Mouse (Mus musculus) spleen, postnatal 10 days (tissue): Measurements from ENCODE around the gene Lrig3.

ENCODE experiments used
- DNase-seq, 2 experiments: peaks; one replicate each; pipeline ENCODE4 v3.0.0; 2021 to 2022; ENCODE audit warnings: low spot score in 2 of 2

Lrig3 gene

GRCm38 (mm10) chr10:125964709-125965108, 1.3 kb upstream of the Lrig3 start:
- no peak for DNase-seq

- DNase-seq = peak in 1 of 2 experiments; percentile 18
Observed at GRCm38 (mm10) chr10:125966481-125967251, 698 bp downstream of the Lrig3 start.

GRCm38 (mm10) chr10:125967436-125968160, 1.6 kb downstream of the Lrig3 start:
- DNase-seq = no peak

- no peak for DNase-seq
Observed at GRCm38 (mm10) chr10:125968191-125969132, 2.5 kb downstream of the Lrig3 start.

GRCm38 (mm10) chr10:125969133-125969490, 3.1 kb downstream of the Lrig3 start:
- DNase-seq = no peak

GRCm38 (mm10) chr10:125970031-125970430, 4.1 kb downstream of the Lrig3 start:
- DNase-seq = no peak

GRCm38 (mm10) chr10:125970500-125970899, 4.5 kb downstream of the Lrig3 start:
- DNase-seq = no peak

GRCm38 (mm10) chr10:125973726-125974125, 7.8 kb downstream of the Lrig3 start:
- no peak for DNase-seq

GRCm38 (mm10) chr10:125981938-125982337, 16.0 kb downstream of the Lrig3 start:
- no peak for DNase-seq

GRCm38 (mm10) chr10:125984473-125985035, 18.6 kb downstream of the Lrig3 start:
- no peak for DNase-seq

GRCm38 (mm10) chr10:125985795-125986194, 19.8 kb downstream of the Lrig3 start:
- DNase-seq = no peak

- no peak for DNase-seq
Observed at GRCm38 (mm10) chr10:125986443-125986842, 20.5 kb downstream of the Lrig3 start.

GRCm38 (mm10) chr10:125987307-125987706, 21.3 kb downstream of the Lrig3 start:
- DNase-seq = no peak

- no peak for DNase-seq
Observed at GRCm38 (mm10) chr10:125988037-125988436, 22.1 kb downstream of the Lrig3 start.

GRCm38 (mm10) chr10:125989890-125990289, 23.9 kb downstream of the Lrig3 start:
- DNase-seq = no peak

GRCm38 (mm10) chr10:125990394-125990793, 24.4 kb downstream of the Lrig3 start:
- no peak for DNase-seq

- no peak for DNase-seq
Observed at GRCm38 (mm10) chr10:125991819-125992218, 25.9 kb downstream of the Lrig3 start.

- peak in 1 of 2 experiments; percentile 33 for DNase-seq
Observed at GRCm38 (mm10) chr10:125994855-125995254, 28.9 kb downstream of the Lrig3 start.

GRCm38 (mm10) chr10:125995701-125996100, 29.7 kb downstream of the Lrig3 start:
- DNase-seq = no peak

- no peak for DNase-seq
Observed at GRCm38 (mm10) chr10:125996989-125997388, 31.0 kb downstream of the Lrig3 start.

GRCm38 (mm10) chr10:125999561-125999960, 33.6 kb downstream of the Lrig3 start:
- no peak for DNase-seq
